Mouse (Mus musculus) bone marrow, adult 2 months (tissue): Measurements from ENCODE around the gene Il4. TPM values are rescaled to one million over a fixed set of nuclear protein-coding genes. Genes with fewer than 3 reads are reported as not detected.

ENCODE experiments used
- H3K27ac ChIP-seq: fragments of 200-500 bp; 2 replicates; pipeline ENCODE4 v1.5.1; 2012; ENCODE audit warnings: low read depth, mild to moderate bottlenecking, control low read depth, inconsistent platforms, low read length; ENCODE audit not compliant: control insufficient read depth, poor library complexity, insufficient read depth
- H3K4me1 ChIP-seq: fragments of 200-500 bp; 2 replicates; pipeline ENCODE4 v1.6.1; 2011; ENCODE audit warnings: low read length; ENCODE audit not compliant: control insufficient read depth, insufficient read depth
- H3K4me3 ChIP-seq: fragments of 200-500 bp; replicated peaks from 2 replicates; pipeline ENCODE3; 2011; ENCODE audit warnings: mild to moderate bottlenecking, low read depth, low read length, control low read depth; ENCODE audit not compliant: control insufficient read depth
- CTCF ChIP-seq: fragments of 200-500 bp; IDR thresholded peaks from 2 replicates; pipeline ENCODE4 v1.5.1; 2011; ENCODE audit warnings: low read length, control low read depth; ENCODE audit not compliant: control insufficient read depth, insufficient read depth
- POLR2A ChIP-seq: fragments of 200-500 bp; IDR thresholded peaks from 2 replicates; pipeline ENCODE4 v1.6.1; 2011; ENCODE audit warnings: low read depth, mild to moderate bottlenecking, control low read depth, low read length, borderline replicate concordance; ENCODE audit not compliant: control insufficient read depth
- WGBS: fragments of 180-500 bp; shearing (Covaris S2); methylation state at CpG from one replicate; pipeline ENCODE4 v1.1.7; 2018; 5-methylcytosine and 5-hydroxymethylcytosine counted together
- polyA plus RNA-seq: library from polyadenylated mRNA; stranded (reverse); fragments of >200 nt; gene quantifications from 2 replicates; pipeline ENCODE4 v1.2.4, GENCODE M21; 2011; ENCODE audit warnings: low replicate concordance; ENCODE audit not compliant: missing spikeins, insufficient read depth, insufficient read length

Gene Il4
- polyA plus RNA-seq, 1 experiment: not detected

DNA sequence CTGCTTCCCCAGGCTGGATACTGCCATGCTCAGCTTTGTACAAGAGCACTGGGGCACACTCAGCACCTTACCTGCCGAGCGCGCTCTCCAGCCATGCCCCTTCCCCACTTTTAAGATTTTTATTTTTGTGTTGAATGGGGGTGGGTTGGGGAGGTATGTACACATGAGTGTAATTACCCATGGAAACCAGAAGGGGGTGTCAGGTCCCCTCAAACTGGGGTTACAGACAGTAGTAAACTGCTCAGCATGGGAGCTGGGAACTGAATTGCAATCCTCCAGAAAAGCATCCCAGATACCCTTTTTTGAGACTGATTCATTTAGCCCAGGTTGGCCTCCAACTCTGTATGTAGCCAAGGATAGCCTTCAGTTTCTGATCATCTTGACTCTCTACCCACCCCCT lies 13.5 kb downstream of the Il4 start:
- Histone ChIP-seq H3K27ac (no peak overlapping the region), H3K4me3 (no peak overlapping the region), H3K4me1 (peaks cover 1% of the 10 kb centered on the region; the same call in 1 of the 2 replicates)
- WGBS: 87% methylated on average over 3 of the region's 3 CpGs
- TF ChIP-seq CTCF (no peak), POLR2A (no peak)

DNA sequence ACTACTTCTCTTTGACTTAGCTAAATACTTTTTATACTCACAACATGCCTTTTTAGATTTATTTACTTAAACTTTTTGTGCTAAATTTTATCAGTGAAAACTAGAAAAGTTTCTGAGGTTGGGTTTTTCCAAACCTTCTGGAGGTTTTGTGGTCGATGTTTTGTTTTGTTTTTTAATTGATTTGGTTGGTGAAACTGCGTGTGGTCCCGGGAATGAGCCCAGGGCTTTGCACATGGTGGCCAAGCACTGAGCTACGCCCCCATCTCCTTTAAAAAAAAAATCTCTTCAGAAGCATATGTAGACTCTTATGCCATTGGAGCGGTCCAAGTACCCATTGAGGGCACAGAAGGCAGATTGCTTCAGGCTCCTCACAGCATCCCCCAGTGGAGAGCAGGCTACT lies 27.4 kb downstream of the Il4 start:
- Histone ChIP-seq H3K4me1 (no peaks in the 10 kb centered on the region), H3K4me3 (no peak overlapping the region), H3K27ac (no peak overlapping the region)
- TF ChIP-seq POLR2A: no peak
- TF ChIP-seq CTCF: no peak
- WGBS: 79% methylated on average over 5 of the region's 5 CpGs

DNA sequence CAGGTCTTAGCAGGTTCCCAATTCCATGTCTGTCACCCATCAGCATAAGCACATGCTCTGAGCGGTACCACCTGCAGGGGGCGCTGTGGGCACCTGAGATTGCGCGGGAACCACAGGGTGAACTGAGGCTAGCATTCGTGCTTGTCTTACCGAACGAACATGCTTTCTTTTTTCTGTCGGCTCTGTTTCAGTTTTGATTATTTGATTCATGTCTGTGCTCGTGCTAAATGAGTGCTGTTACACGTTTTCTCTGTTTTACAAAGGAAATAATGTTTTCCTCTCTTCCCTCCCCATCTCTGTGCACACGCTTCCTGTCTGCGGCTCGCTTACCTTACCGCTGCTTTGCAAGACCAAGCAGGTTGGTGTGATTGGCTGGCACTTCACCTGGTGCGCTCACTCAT lies 28.1 kb downstream of the Il4 start:
- Histone ChIP-seq H3K4me1 (no peaks in the 10 kb centered on the region), H3K4me3 (peak overlapping the region; percentile 44), H3K27ac (no peak overlapping the region)
- peak; percentile 93 for TF ChIP-seq CTCF
- no peak for TF ChIP-seq POLR2A
- 1% methylated on average over 15 of the region's 15 CpGs for WGBS

DNA sequence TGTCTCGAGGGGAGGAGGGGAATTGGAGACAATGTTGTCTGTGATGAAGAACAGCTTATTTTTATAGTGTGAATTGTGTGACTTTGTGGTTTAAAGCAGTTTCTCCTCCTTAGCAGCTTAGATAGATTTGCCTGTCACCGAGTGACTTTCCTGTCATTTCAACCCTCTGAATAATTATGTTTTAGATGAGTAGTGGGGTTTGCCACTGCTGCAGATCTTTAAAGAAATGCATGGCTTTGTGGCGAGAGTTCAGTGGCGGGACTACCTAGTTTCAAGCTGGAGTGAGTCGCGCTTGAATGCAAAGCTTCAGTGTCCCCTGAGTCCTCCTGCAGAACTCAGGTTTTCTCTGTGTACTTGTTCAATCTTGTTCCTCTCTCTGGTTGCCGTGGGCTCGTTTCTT lies 30.2 kb downstream of the Il4 start:
- Histone ChIP-seq H3K4me1 (no peaks in the 10 kb centered on the region; the same call in 1 of the 2 replicates), H3K27ac (no peak overlapping the region), H3K4me3 (no peak overlapping the region)
- no peak for TF ChIP-seq POLR2A
- no peak for TF ChIP-seq CTCF
- WGBS: 67% methylated on average over 8 of the region's 8 CpGs

DNA sequence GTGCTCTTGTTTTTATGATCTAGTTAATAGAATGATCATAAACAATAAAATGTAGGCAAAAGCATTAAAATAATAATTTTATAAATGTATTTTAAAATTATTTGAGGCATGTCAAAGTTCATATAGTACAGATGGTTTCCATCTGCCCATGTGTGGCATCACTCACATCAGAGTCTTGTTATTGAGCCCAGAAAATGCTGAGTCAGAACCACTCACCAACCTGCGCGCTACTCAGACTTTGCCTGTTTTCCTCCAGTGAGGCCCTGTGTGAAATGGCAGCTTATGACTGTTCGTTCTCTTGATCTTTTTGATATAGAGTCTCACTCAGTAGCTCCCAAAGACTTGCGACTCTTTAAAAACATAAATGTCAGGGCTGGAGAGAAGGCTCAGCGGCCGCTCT lies 33.0 kb downstream of the Il4 start:
- Histone ChIP-seq H3K27ac (no peak overlapping the region), H3K4me3 (no peak overlapping the region), H3K4me1 (no peaks in the 10 kb centered on the region; the same call in 1 of the 2 replicates)
- 84% methylated on average over 6 of the region's 6 CpGs for WGBS
- TF ChIP-seq CTCF (no peak), POLR2A (no peak)

DNA sequence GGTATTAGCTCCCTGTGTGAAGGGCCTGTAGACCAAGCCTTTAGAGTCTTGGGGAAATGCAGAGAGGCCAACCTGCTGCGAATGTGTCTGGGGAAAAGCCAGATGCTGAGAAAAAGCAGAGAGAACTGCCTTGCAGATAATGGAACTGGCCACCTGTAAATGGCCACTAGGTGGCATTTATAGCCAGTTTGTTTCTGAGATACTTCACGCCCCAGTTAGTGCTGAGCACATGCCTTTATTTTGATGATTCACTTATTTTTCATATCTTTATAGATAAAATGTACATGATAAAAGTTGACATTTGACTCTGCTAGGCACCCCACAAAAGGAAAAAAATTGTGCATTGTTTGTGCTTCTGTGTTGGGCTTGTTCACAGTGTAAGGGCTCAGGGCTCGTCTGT lies 33.6 kb downstream of the Il4 start:
- no peak overlapping the region for H3K4me3 ChIP-seq
- H3K4me1 ChIP-seq: no peaks in the 10 kb centered on the region; the same call in 1 of the 2 replicates
- no peak overlapping the region for H3K27ac ChIP-seq
- WGBS: 54% methylated on average over 3 of the region's 3 CpGs
- no peak for TF ChIP-seq CTCF
- TF ChIP-seq POLR2A: no peak

DNA sequence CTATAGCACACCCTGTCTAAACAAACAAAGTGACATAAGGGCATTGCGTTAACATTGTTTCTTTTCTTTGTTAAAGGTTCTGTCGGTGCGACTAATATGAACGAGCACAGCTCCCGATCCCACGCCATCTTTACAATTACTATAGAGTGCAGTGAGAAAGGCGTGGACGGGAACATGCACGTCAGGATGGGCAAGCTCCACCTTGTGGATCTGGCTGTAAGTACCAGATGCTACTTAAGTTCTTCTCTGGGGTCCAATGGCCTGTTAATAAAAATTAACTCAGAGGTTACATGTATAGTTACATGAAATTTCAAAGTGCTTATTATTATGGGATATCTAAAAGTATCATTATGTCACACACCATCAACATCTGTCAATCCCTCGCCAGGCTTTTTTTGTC lies 35.3 kb downstream of the Il4 start:
- TF ChIP-seq CTCF: no peak
- TF ChIP-seq POLR2A: no peak
- Histone ChIP-seq H3K4me1 (no peaks in the 10 kb centered on the region; the same call in 1 of the 2 replicates), H3K4me3 (no peak overlapping the region), H3K27ac (no peak overlapping the region)
- 83% methylated on average over 10 of the region's 10 CpGs for WGBS

DNA sequence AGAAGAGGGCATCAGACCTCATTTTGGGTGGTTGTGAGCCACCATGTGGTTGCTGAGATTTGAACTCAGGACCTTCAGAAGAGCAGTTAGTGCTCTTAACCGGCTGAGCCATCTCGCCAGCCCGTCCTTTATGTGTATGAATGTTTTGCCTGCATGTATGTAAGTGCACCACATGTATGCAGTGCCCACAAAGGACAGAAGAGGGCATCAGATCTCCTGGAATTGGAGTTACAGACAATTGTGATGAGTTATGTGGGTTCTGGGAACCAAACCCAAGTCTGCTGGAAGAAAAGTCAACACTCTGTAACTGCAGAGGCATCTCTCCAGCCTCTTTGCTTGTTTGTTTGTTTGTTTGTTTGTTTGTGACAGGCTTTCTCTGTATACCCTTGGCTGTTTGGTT lies 37.9 kb downstream of the Il4 start:
- WGBS: 91% methylated on average over 3 of the region's 3 CpGs
- Histone ChIP-seq H3K4me1 (no peaks in the 10 kb centered on the region; the same call in 1 of the 2 replicates), H3K27ac (no peak overlapping the region), H3K4me3 (no peak overlapping the region)
- TF ChIP-seq CTCF: no peak
- no peak for TF ChIP-seq POLR2A

GRCm38 (mm10) chr11:53567224-53568014 lies 51.0 kb downstream of the Il4 start, which contains the start of gene Kif3a:
Kif3a (plus strand) TSS chr11:53567379.
- H3K27ac ChIP-seq: no peak within 1 kb of the TSS; the same call in 1 of the 2 replicates
- peak within 1 kb of the TSS; percentile 80 for H3K4me3 ChIP-seq
- no peaks in the 10 kb centered on the region for H3K4me1 ChIP-seq
- no peak for TF ChIP-seq CTCF
- TF ChIP-seq POLR2A: peak; percentile 16; the same call in 1 of the 2 replicates
- 2% methylated on average over 69 of the region's 69 CpGs for WGBS
